17 mouse cellular contexts compared by ENCODE assay signal in genomic region chr4:100945171-100945899, GRCm38 (mm10).
DNase-seq lines count a peak whose midpoint lies in the region; ATAC-seq and TF ChIP-seq lines count a peak whose summit lies in the region.
"Had no signal": no experiment of that assay in that cellular context is flagged by ENCODE, and none has a peak within 500 bp of the region (broad histone marks: within the 10 kb centered on the region; RNA-seq: fewer than 3 reads in every experiment).

No protein-coding gene starts in this region.

- DNase-seq in forebrain, embryonic 10.5 days (ENCODE audit: extremely low spot score, low spot score), result no peak
- DNase-seq in midbrain, embryonic 11.5 days (ENCODE audit: low spot score, missing footprints), result no peak
- DNase-seq in forebrain, postnatal 0 days, result peak; percentile 87
- DNase-seq in midbrain, postnatal 0 days (ENCODE audit: low spot score), result peak; percentile 35
- no peak for DNase-seq in thymus, postnatal 0 days (ENCODE audit: low spot score)
- no peak for DNase-seq in cerebellum, adult 8-10 months
- DNase-seq: adrenal gland, adult 2 months; cerebellum, postnatal 14 days; gastrocnemius, adult 2 months; kidney, postnatal 36 days; spleen, adult 18-20 months had no signal

- no peak overlapping the region for H3K4me3 ChIP-seq in forebrain, embryonic 13.5 days
- no peak overlapping the region for H3K4me3 ChIP-seq in forebrain, embryonic 10.5 days
- H3K4me3 ChIP-seq in midbrain, embryonic 16.5 days (ENCODE audit: low read depth, low read length), result no peak overlapping the region
- no peak overlapping the region for H3K4me3 ChIP-seq in midbrain, embryonic 11.5 days (ENCODE audit: low read depth, low read length)
- no peak overlapping the region for H3K4me3 ChIP-seq in forebrain, postnatal 0 days (ENCODE audit: low read depth, low read length)
- no peak overlapping the region for H3K4me3 ChIP-seq in midbrain, postnatal 0 days (ENCODE audit: low read depth, low read length)
- H3K4me3 ChIP-seq: gastrocnemius, adult 2 months; heart, embryonic 12.5 days had no signal

- H3K4me1 ChIP-seq in forebrain, embryonic 13.5 days, result peaks cover 17% of the 10 kb centered on the region
- peaks cover 8% of the 10 kb centered on the region; the same call in 1 of the 2 replicates for H3K4me1 ChIP-seq in forebrain, embryonic 10.5 days
- H3K4me1 ChIP-seq in midbrain, embryonic 16.5 days (ENCODE audit: control insufficient read depth, insufficient read depth, low read length), result peaks cover 12% of the 10 kb centered on the region
- H3K4me1 ChIP-seq in midbrain, embryonic 11.5 days (ENCODE audit: control insufficient read depth, insufficient read depth, low read length), result 0 out of 2 replicates have a peak, but pooled peaks cover 2% of the 10 kb centered on the region
- H3K4me1 ChIP-seq in forebrain, postnatal 0 days (ENCODE audit: insufficient read depth), result no peaks in the 10 kb centered on the region
- H3K4me1 ChIP-seq in midbrain, postnatal 0 days (ENCODE audit: insufficient read depth, low read length), result peaks cover 8% of the 10 kb centered on the region; the same call in 1 of the 2 replicates

- peak; percentile 95 for ATAC-seq in forebrain, embryonic 13.5 days
- peak; percentile 19; the same call in 1 of the 2 replicates for ATAC-seq in midbrain, embryonic 16.5 days
- no peak for ATAC-seq in midbrain, embryonic 11.5 days (ENCODE audit: low FRiP score)
- ATAC-seq in forebrain, postnatal 0 days, result peak; percentile 96
- no peak for ATAC-seq in midbrain, postnatal 0 days (ENCODE audit: low FRiP score)
- ATAC-seq: intestine, postnatal 0 days had no signal

- H3K9me3 ChIP-seq in forebrain, embryonic 13.5 days (replicated peaks), result no peaks in the 10 kb centered on the region
- H3K9me3 ChIP-seq in forebrain, embryonic 10.5 days, result no peaks in the 10 kb centered on the region
- H3K9me3 ChIP-seq in midbrain, embryonic 16.5 days (replicated peaks; ENCODE audit: control insufficient read depth, low read length, poor library complexity, severe bottlenecking), result no peaks in the 10 kb centered on the region
- H3K9me3 ChIP-seq in midbrain, embryonic 11.5 days (ENCODE audit: control insufficient read depth, low read length), result no peaks in the 10 kb centered on the region
- H3K9me3 ChIP-seq in forebrain, postnatal 0 days (ENCODE audit: low read length), result no peaks in the 10 kb centered on the region
- H3K9me3 ChIP-seq in midbrain, postnatal 0 days (ENCODE audit: low read length), result no peaks in the 10 kb centered on the region
- H3K9me3 ChIP-seq: heart, embryonic 12.5 days had no signal

- TF ChIP-seq CTCF in forebrain, postnatal 0 days (IDR thresholded peaks at IDR 0.05; ENCODE audit: low read depth), result no peak
- TF ChIP-seq CTCF in midbrain, postnatal 0 days (IDR thresholded peaks at IDR 0.05), result no peak

- H3K27ac ChIP-seq in forebrain, embryonic 13.5 days, result peak overlapping the region; percentile 54
- H3K27ac ChIP-seq in forebrain, embryonic 10.5 days, result no peak overlapping the region
- H3K27ac ChIP-seq in midbrain, embryonic 16.5 days (ENCODE audit: low read length), result no peak overlapping the region
- H3K27ac ChIP-seq in midbrain, embryonic 11.5 days (ENCODE audit: low read depth, low read length), result no peak overlapping the region
- no peak overlapping the region for H3K27ac ChIP-seq in forebrain, postnatal 0 days (ENCODE audit: low read depth, low read length)
- H3K27ac ChIP-seq in midbrain, postnatal 0 days (ENCODE audit: low read depth, low read length), result 0 out of 2 replicates have a peak overlapping the region, but pooled peaks have one; percentile 13
- H3K27ac ChIP-seq: gastrocnemius, adult 2 months; stomach, postnatal 0 days had no signal

- no peaks in the 10 kb centered on the region for H3K36me3 ChIP-seq in forebrain, embryonic 13.5 days (ENCODE audit: poor library complexity, severe bottlenecking)
- peaks cover 64% of the 10 kb centered on the region for H3K36me3 ChIP-seq in forebrain, embryonic 10.5 days (replicated peaks)
- no peaks in the 10 kb centered on the region for H3K36me3 ChIP-seq in midbrain, embryonic 16.5 days (ENCODE audit: control insufficient read depth, insufficient read depth, low read length)
- H3K36me3 ChIP-seq in midbrain, embryonic 11.5 days (ENCODE audit: control insufficient read depth, insufficient read depth, low read length), result peaks cover 4% of the 10 kb centered on the region; the same call in 1 of the 2 replicates
- no peaks in the 10 kb centered on the region for H3K36me3 ChIP-seq in forebrain, postnatal 0 days (ENCODE audit: insufficient read depth)
- no peaks in the 10 kb centered on the region for H3K36me3 ChIP-seq in midbrain, postnatal 0 days (ENCODE audit: insufficient read depth, low read length)

- H3K4me2 ChIP-seq in forebrain, embryonic 13.5 days, result no peak overlapping the region
- H3K4me2 ChIP-seq in midbrain, embryonic 16.5 days (ENCODE audit: low read length), result no peak overlapping the region
- H3K4me2 ChIP-seq in midbrain, embryonic 11.5 days, result no peak overlapping the region
- peak overlapping the region; percentile 17; the same call in 1 of the 2 replicates for H3K4me2 ChIP-seq in forebrain, postnatal 0 days (ENCODE audit: low read depth)
- H3K4me2 ChIP-seq in midbrain, postnatal 0 days (ENCODE audit: low read depth, low read length, poor library complexity, severe bottlenecking), result no peak overlapping the region
- H3K4me2 ChIP-seq: heart, embryonic 12.5 days; liver, embryonic 11.5 days had no signal

- 85% methylated on average over 13 of the region's 13 CpGs for WGBS in forebrain, embryonic 13.5 days
- 91% methylated on average over 13 of the region's 13 CpGs for WGBS in forebrain, embryonic 10.5 days
- WGBS in midbrain, embryonic 16.5 days, result 83% methylated on average over 13 of the region's 13 CpGs
- 90% methylated on average over 13 of the region's 13 CpGs for WGBS in midbrain, embryonic 11.5 days
- 59% methylated on average over 13 of the region's 13 CpGs for WGBS in forebrain, postnatal 0 days
- WGBS in midbrain, postnatal 0 days, result 81% methylated on average over 13 of the region's 13 CpGs

- H3K27me3 ChIP-seq in forebrain, embryonic 13.5 days, result no peaks in the 10 kb centered on the region
- no peaks in the 10 kb centered on the region for H3K27me3 ChIP-seq in forebrain, embryonic 10.5 days (ENCODE audit: poor library complexity, severe bottlenecking)
- no peaks in the 10 kb centered on the region for H3K27me3 ChIP-seq in midbrain, embryonic 16.5 days (ENCODE audit: control insufficient read depth, insufficient read depth, low read depth, low read length)
- H3K27me3 ChIP-seq in midbrain, embryonic 11.5 days (ENCODE audit: control insufficient read depth, insufficient read depth, low read length), result no peaks in the 10 kb centered on the region
- H3K27me3 ChIP-seq in forebrain, postnatal 0 days (ENCODE audit: insufficient read depth, low read length), result no peaks in the 10 kb centered on the region
- no peaks in the 10 kb centered on the region for H3K27me3 ChIP-seq in midbrain, postnatal 0 days (ENCODE audit: insufficient read depth, low read length)
- H3K27me3 ChIP-seq: heart, embryonic 12.5 days had no signal

- no peak overlapping the region for H3K9ac ChIP-seq in forebrain, embryonic 13.5 days
- H3K9ac ChIP-seq in midbrain, embryonic 16.5 days (ENCODE audit: low read depth, low read length), result no peak overlapping the region
- H3K9ac ChIP-seq in midbrain, embryonic 11.5 days (ENCODE audit: low read length), result no peak overlapping the region
- no peak overlapping the region for H3K9ac ChIP-seq in forebrain, postnatal 0 days
- no peak overlapping the region for H3K9ac ChIP-seq in midbrain, postnatal 0 days (replicated peaks; ENCODE audit: low read length, poor library complexity, severe bottlenecking)
- H3K9ac ChIP-seq: heart, embryonic 12.5 days had no signal

Comparison
In these comparisons a context has a peak if more than half of its experiments do, and no peak if none do; other contexts are left out.
1. ATAC-seq: peak in forebrain, embryonic 13.5 days (single experiment), midbrain, embryonic 16.5 days (single experiment) and forebrain, postnatal 0 days (single experiment); none in midbrain, embryonic 11.5 days (single experiment) and midbrain, postnatal 0 days (single experiment).
2. H3K27ac ChIP-seq: peak in forebrain, embryonic 13.5 days (single experiment) and midbrain, postnatal 0 days (single experiment); none in forebrain, embryonic 10.5 days (single experiment), midbrain, embryonic 16.5 days (single experiment), midbrain, embryonic 11.5 days (single experiment) and forebrain, postnatal 0 days (single experiment).
3. DNase-seq: peak in forebrain, postnatal 0 days (single experiment) and midbrain, postnatal 0 days (single experiment); none in forebrain, embryonic 10.5 days (single experiment), midbrain, embryonic 11.5 days (single experiment), thymus, postnatal 0 days (single experiment) and cerebellum, adult 8-10 months (single experiment).